Mouse (Mus musculus) lung, postnatal 14 days (tissue): Measurements from ENCODE around the gene Evl.
"Not testable (repeated sequence)": the region's sequence is repeated elsewhere in the genome, so short reads cannot be mapped to it uniquely, and the experiment has no call there.

Experiments
- DNase-seq: peaks from one replicate; pipeline ENCODE4 v3.0.0; 2021

Gene Evl

DNA sequence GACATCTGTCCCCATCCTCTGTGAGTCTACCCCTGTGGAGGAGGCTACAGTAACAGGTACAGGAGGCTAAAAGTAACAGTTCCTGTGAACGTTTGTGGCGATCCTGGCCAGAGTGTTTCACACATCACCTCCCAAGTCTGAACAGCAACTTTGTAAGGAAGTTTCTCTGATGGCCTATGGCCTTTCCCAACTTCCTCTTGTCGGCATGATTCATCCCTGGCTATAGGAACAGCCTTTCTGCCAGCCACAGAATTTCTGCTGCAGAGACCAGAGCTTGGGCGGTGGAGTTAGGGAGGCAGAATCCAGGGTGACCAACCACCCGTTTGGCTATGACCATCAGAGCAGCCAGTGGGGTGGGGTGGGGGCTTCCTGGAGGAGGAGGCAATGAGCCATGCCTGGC is 145.5 kb downstream of the Evl start:
- no peak for DNase-seq

DNA sequence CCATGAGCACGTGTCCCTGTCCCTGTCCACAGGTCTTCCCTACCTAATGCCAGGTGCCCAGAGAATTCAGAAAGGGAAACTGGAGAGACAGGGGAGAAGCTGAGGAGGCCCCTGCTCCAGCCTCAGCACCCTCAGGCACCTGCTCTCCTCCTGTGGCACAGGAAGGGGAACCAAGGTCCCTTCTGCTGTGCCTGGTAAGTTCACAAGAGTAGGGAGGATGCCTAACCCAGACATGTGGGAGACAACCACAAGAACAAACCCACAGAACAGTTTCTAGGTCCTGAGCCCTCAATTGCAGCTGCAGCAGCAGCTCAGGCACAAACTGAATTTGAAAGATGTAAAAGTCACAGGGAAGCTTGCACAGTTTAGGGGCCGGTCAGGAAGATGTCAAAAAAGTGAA is 146.7 kb downstream of the Evl start:
- DNase-seq: no peak

DNA sequence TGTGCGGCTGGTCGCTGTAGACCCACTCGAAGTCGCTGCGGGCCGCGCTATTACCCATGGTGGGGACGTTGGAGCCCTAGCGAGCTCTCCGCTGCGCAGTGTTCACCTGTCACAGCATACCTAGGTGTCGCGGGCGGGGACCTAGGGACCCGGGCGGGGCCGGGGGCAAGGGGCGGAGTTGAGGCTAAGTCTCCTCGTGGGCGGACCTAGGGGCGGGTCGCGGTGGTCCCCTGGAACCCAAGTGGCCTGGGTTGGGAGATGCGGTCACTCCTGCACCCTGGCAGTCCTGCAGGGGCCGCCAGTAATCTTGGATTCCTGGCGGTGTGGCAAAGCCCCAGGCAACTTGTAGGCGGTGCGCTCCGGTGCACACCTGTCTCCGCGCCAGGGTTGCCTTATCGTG is 147.7 kb downstream of the Evl start, which contains the start of gene Degs2:
Degs2 (minus strand) TSS at position 131 of the 400 bp plus-strand sequence.
- peak; percentile 40 for DNase-seq

DNA sequence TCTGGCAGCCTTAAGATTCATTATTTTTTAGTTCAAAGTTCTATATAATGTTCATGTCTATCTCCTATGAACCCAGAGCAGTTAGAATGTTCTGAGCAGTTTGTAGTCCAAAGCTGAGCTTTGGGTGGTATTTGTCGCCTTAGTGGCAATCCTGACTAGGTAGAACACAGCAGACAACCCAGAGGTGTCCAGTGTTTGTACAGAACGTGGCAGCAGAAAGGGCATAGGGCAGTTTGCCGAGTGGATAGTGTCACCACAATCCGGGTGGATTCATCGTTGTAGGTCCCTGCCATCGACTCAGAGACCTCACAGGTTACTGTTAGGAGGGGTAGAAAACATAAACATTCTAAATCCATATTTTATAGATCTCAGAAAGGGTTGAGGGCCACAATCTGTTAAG is 151.0 kb downstream of the Evl start:
- DNase-seq: no peak

DNA sequence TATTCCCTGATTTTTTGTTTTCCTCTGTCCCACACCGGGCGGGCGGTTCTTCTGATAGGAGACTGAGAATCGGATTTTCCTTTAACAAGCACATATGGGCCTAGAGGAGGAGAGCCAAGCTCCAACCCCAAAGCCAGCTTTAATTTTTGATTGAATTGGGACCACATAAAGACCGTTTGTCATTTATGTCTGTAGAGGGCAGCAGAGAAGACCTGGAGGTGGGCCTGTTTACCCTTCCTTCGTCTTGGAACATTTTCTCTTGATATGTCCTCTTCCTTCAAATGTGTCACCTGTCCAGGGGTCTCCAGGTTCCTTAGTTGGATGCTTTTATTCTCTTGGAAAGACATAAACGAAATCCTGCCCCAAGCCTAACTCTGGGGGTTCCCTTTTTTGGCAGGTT is 151.6 kb downstream of the Evl start:
- no peak for DNase-seq

DNA sequence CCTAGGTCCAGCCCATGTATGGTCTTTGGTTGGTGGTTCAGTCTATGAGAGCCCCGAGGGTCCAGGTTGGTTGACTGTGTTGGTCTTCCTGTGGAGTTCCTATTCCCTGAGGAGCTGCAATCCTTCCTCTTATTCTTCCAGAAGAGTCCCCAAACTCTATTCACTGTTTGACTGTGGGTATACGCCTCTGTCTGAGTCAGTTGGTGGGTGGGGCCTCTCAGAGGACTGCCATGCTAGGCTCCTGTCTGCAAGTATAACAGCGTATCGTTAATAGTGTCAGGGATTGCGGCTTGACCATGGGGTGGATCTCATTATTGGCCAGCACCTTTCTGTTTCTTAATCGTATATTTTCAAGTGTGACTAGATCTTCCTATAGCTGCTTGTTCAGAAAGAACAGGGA is 154.9 kb downstream of the Evl start:
- DNase-seq: no peak

DNA sequence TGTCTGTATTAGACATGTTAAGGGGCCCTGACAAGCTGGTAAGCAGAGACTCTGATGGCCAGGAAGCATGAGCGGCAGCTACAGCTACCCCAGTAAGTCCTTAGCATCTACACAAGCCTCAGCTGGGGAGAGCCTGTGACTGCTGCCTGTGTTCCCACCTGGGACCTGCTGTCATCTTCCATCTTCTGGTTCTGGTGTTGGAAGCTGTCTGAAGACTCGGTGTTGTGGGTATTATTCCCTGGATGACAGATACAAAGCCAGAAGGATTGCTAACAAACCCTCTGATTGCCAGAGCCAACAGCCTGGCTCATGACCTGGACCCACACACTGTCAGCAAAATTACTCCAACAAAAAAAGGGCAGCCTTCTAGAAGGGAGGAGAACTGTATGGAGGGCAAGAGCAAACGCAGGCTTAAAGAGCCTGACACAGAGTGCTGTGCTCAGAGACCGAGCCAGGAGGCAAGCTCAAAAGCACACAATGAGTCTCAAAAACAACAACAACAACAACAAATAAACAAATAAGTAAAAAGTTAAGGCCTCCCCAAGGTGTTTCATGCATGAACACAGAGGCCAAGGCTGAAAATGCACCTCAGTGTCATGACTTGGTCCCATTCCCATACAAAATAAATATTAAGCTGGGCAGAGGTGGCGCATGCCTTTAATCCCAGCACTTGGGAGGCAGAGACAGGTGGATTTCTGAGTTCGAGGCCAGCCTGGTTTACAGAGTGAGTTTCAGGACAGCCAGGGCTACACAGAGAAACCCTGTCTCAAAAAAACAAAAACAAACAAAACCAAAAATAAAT is 155.6 kb downstream of the Evl start:
- no peak for DNase-seq

DNA sequence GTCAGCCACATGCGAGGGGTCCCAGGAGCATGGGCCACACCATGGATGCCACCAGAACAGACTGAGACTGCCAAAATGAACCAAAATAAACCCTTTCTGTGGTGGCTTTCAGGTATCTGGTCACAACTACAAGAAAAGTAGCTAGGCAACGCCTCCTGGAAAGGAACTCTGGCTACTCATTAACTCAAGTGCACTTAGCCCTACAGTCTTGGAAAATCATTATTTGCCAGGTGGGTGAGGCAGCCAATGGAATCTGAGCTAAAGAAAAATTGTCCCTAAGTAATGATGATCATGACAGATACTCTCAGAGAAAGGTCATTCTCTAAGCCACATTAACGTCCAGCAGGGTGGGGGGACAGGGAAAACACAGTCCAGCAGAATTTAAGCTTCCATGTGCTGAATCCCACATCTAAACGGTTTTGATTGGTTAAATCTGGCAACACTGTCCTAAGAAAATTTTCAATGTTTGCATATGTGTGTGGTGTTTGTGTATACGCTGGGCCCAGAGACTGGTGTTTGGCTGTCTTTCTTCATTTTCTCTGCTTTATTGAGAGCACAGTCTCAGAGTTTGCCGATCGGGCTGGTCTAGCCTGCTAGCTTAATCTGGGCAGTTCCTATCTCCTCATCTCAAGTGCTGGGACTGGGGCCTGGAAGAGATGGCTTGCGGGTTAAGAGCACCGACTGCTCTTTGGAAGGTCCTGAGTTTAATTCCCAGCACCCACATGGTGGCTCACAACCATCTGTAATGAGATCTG is 156.5 kb downstream of the Evl start:
- peak; percentile 48 for DNase-seq

DNA sequence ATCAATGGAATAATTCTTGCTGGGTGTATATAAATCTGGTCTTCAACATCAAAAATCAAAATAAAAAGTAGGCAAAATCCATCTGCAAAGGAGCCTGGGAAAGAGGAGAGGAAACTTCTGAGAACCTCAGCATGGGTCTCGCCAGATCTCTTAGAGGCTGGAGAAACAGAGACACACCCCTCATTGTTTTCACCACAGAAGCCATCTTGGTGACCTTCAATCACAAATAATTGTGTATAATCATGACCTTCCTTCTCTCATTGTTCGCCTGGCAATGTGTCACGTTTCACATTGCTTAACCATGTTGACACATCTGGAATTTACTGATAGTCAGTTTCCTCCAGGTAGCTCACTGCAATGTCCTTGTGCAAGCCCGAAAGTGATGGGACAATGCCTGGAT is 158.0 kb downstream of the Evl start:
- no peak for DNase-seq

DNA sequence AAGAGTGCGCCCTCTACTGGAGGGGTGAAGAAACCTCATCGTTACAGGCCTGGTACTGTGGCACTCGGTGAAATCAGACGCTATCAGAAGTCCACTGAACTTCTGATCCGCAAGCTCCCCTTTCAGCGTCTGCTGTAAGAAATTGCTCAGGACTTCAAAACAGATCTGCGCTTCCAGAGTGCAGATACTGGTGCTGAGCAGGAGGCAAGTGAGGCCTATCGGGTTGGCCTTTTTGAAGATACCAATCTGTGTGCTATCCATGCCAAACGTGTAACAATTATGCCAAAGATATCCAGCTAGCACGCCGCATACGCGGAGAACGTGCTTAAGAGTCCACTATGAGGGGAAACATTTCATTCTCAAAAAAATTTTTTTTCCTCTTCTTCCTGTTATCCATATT is 159.5 kb downstream of the Evl start:
- DNase-seq: not testable (repeated sequence)

DNA sequence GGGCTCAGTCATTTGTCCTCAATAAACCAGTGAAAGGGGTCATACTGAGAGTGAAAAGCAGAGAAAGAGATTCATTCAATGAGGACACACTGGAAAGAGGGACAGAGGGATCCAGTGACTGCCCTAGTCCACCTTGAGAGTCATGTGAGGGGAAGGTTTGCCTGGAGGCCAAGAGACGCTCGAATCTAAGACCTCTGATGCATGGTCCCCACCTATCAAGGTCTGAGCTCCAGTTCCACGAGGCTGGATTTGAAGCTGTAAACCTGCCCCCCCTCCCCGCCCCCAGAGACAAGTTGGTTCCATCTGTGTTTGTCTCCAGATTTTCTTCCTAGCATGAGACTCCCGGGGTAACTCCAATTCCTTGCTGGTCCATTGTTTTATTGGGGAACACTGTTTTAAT is 161.3 kb downstream of the Evl start:
- no peak for DNase-seq

DNA sequence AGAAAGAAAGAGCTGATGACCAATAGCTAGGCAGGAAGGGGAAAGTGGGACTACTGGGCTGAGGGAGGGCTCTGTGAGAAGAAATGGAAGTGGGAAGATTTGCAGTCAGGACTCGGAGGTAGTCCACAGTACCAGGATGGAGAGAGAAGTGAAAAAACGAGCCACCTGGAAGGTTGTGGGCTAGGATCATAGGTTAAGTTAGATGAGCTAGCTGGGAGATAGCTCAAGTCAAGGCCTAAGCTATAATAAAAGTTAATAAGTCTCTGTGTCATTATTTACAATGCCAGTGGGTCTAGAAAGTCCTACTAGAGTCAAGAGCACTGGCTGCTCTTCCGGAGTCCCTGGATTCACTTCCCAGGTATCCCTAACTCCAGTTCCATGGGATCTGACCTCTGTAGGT is 164.0 kb downstream of the Evl start:
- DNase-seq: no peak

DNA sequence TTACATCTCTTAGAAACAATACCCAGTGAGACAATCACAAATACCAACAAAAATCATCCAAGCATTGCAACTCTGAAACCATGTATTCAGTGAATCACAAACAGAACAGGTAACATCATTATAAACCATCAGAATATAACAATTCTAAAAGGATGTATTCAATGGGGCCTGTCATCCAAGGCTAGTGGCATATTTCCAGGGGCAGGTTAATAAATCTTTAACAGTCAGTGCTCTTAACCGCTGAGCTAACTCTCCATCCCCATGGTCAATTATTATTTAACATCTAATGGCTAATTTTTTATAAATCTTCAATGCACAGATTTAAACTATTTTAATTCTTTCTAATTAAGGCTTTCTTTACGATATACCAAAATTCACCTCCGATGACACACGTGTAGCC is 167.9 kb downstream of the Evl start:
- no peak for DNase-seq

DNA sequence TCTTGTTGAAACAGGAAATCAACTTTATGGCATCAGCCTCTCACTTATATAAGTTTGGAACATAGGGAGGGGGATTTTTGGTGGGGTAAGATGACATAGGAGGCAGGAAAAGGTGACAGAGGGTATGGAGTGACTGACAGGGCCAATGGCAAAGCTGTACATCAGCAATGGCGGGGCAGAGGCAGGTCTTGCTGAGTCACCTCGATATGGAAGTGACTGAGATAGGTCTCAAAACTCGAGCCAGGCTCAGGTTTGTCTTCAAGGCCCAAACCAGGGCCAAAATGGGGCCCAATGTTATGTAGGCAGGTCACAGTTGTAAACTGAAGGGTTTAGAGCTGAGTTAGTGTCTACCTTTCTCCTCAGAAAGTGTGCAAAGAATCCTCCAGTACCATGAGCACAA is 169.3 kb downstream of the Evl start:
- DNase-seq: no peak

DNA sequence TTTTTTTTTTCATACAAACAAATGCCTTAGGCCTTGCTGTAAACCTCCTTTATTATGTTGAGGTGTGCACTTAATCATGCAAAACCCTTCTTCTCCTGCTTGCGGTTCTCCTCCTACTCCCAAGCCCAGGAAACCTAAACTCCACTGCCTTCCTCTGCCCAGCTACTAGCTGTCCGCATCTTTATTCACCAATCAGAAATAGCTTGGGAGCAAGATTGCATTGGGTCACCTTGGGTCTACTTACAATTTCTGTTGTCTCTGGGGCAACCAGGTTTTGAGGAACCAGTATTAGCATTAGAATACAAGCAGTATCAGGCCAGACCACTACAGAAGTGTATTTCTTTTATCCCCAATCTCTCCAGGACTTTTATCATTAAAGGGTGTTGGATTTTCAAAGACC is 179.9 kb downstream of the Evl start:
- DNase-seq: no peak

DNA sequence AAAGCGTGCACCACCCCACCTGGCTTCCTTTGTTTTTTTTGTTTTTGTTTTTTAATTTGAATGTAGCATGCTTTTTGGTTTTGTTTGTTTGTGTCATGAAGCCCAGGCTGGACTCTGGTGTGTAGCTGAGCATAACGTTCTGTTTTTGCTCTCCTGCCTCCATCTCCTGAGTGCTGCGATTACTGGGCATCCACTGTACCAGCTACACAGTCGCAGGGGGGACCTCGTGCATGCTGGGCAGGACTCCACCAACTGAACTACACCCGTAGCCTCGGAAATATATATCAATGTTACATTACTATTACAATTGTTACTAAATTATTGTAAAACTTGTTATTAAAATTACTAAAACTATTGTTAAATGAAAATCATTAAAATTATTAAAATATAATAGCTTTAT is 183.3 kb downstream of the Evl start:
- no peak for DNase-seq
